Mouse (Mus musculus): ENCODE data around the gene Chchd6. TPM values are rescaled to one million over a fixed set of nuclear protein-coding genes. Genes with fewer than 3 reads are reported as not detected.
A peak's percentile ranks its signal among the peaks of the same experiment; 100 is the strongest.

Gene Chchd6
- total RNA-seq, 2 experiments from 2014 or later: 2.7 to 3.3 TPM

DNA sequence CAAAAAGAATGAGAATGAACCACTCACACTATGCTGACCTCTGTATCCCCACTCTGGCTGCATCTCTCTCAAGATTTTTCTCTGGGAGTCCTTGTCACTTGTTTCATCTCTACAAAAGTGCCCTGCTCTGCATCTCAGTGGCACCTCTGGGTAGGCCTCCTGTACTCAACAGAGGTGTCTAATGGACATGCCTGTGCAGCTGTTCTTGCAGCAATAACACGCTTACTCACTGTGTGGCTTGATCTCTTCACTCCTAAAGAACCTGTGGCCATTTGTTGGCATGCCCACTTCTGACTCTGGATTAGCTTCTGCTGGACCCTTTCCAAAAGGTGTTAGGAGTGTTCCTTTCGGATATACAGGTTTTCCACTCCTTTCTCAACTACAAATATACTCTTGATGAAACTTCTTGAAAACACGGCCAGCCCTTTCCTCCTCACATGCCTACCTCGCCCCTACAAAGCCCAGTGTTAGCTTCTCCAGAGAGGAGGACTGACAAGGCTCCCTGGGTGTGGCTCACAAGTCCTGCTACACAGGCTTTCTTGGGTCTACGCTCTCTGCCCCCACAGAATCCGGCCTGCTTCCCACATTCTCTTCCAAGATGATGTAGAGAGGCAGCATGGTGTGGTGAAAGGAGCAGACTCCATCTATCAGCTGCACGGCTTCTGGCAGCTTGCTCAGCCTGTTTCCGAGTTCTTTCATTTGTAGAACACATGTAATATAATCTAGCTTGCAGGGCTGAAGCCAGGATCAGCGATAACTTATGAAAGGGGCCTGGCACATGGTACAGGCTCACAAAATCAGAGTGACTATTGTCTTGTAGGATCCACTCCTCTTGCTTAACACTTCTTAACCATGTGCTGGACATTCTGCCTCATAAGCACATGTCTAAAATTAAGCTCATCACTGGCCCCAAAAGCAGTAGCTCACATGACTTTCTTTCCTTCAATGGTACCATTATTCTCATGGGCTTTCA lies 133.9 kb downstream of the Chchd6 start:
- intact Hi-C loops (cut with DNase I; ENCODE audit: low total_unique reads): no loop called here

DNA sequence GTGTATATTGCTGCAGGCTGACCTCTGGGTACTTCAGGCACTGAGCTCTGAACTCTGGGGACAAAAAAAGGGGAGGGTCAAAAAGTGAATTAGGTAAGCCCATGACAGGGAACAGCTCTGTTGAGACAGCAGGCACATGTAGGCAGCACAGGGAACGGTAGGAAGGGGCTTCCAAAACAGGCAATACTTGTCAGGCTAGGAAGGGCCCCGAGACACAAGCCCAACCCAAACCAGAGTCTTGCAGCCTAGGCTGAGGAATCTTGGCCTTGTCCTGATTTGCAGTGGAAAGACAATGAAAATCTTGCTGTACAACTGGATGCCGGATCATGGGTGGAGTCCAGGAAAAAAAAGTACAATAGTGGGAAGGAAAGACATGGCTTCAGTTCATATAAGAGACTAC lies 135.8 kb downstream of the Chchd6 start:
- intact Hi-C loops (cut with DNase I; ENCODE audit: low total_unique reads): no loop called here
- DNase-seq: no peak

More for the DNA sequence above, 133.9 kb downstream of the Chchd6 start:
- DNase-seq: peak; percentile 28

GRCm38 (mm10) chr6:89457601-89458000 lies 137.9 kb downstream of the Chchd6 start:
- intact Hi-C loops (cut with DNase I; ENCODE audit: low total_unique reads): no loop called here
- no peak for DNase-seq

DNA sequence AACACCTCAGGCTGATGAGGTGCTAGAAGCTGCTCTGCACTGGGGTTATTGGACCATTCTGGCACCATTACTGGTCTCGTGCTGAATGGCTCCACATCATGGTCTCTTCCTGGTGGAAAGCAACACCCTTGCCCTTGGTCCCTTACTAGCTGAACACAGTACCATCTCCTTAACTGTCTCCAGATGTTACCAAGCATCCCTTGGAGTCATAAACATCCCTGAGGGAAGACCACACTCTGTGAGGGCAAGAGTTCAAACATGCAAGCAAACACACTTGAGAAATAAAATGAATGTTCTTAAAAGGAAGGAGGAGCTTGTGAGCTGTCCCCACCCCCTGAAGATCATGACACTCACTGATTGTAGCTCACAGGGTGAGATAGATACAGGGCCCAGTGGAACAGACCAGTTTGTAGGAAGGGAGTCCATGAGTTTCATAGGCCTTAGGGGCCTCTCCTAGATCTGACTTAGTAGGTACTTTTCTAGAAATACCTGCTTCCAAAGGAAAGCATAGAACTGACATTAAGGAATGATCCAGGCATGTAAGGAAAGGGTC lies 139.0 kb downstream of the Chchd6 start:
- no peak for DNase-seq
- intact Hi-C loops (cut with DNase I; ENCODE audit: low total_unique reads): no loop called here

DNA sequence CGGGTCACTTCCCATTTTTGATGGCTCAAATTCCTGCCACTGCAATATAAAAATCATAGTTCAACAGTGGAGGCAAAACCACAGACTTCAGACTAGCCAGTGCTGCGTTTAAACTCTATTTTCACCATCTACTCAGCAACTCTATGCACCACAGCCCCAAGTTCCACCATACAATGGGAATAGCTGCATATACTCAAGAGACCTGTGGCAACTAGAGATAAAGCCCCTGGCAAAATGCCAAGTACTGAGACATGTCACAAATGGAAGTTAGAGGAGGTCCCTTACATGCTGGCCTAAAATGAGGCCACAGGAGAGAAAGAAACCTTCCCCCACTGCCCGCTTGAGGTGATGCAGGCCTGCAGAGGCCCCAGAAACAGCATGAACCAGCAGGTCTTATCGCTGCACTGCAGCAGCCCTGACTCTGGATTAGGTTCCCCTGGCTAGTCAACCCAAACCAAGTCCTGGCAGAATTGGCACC lies 139.9 kb downstream of the Chchd6 start:
- DNase-seq: no peak
- intact Hi-C loops (cut with DNase I; ENCODE audit: low total_unique reads): no loop called here

DNA sequence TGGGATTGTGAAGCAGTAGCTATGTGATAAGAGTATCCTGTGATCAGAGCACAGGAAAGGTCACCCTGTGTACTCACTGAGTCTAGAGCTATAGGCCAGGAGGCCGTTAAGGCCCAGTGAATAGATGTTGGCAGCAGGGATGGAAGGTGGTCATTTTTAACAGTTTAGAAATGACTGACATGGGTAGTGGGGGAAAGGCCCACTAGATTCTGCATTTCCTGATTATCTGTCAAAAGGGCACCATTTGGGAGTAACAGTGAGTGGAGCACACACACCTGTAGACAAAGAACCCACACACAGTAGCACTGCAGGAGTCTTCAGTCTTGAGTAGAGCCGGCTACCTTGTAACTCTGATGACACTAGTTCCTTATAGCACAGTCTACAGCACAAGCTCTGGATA lies 141.0 kb downstream of the Chchd6 start:
- DNase-seq: no peak
- intact Hi-C loops (cut with DNase I; ENCODE audit: low total_unique reads): no loop called here

GRCm38 (mm10) chr6:89452976-89453674 lies 142.3 kb downstream of the Chchd6 start:
- DNase-seq: no peak
- intact Hi-C loops (cut with DNase I; ENCODE audit: low total_unique reads): no loop called here

GRCm38 (mm10) chr6:89452356-89452755 lies 143.1 kb downstream of the Chchd6 start:
- no peak for DNase-seq
- intact Hi-C loops (cut with DNase I; ENCODE audit: low total_unique reads): no loop called here

DNA sequence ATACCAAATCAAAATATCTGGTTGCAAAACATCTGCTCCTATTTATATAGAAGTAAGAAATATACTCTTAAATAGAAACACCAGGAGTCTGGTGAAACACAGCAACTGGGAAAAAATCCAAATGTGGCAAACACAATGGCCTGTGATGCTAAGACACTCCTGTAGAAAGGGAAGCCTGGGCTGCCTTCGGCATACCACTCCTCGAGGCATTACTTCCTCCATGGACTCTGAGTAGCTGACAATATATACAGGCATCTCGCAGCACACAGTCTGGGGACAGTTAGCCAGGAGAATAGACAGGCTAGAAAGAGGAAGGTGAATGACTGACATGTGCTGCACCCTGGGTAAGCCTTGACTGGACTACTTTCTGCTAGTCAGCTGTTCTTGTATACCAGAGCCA lies 146.7 kb downstream of the Chchd6 start:
- intact Hi-C loops (cut with DNase I; ENCODE audit: low total_unique reads): no loop called here
- no peak for DNase-seq

DNA sequence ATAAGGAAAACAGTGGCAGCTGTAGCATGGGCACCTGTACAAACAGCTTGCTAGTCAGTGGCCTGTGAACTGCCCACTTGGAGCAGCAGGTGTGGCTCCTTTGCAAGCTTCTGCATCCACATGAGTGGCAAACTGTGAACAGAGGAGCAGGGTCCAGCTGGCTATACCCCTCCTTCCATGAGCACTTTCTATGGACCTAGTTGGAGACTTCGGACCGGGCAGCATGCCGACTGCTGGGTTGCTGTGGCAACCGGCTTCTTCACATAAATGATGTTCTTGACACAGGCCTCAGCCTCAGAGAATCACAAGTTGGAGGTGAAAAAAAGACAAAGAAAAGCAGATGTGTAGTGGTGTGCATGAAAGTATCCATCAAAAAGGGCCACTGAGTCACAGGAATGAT lies 154.8 kb downstream of the Chchd6 start:
- DNase-seq: no peak
- intact Hi-C loops (cut with DNase I; ENCODE audit: low total_unique reads): no loop called here

DNA sequence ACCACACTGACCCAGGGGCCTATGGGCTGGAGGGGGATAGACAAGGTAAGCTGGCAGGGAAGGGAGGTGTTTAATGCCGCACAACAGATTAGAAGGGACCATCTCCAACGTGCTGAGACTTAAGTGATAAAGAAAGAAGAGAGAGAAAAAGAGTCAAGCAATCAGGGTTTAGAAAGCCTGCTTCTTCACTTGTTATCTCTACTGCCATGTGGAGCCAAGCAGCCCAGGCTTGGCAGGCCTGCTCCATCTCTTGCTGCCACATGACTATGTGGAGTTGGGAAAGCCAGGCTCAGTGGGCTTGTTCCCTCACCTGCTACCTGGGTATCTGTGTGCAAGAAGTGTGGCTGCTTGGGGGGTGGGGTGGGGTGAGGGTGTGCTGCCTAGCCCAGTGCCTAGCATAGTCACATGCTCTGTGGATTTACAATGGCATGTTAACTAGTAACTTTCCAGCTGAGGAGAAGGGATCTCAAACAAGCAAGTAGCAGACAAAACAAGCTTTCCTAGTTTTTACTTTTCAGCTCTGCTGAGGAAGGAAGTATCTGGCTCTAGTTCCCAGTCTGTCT lies 163.5 kb downstream of the Chchd6 start:
- intact Hi-C loops (cut with DNase I; ENCODE audit: low total_unique reads): no loop called here
- DNase-seq: no peak

GRCm38 (mm10) chr6:89430749-89431148 lies 164.7 kb downstream of the Chchd6 start:
- DNase-seq: no peak
- intact Hi-C loops (cut with DNase I; ENCODE audit: low total_unique reads): no loop called here

DNA sequence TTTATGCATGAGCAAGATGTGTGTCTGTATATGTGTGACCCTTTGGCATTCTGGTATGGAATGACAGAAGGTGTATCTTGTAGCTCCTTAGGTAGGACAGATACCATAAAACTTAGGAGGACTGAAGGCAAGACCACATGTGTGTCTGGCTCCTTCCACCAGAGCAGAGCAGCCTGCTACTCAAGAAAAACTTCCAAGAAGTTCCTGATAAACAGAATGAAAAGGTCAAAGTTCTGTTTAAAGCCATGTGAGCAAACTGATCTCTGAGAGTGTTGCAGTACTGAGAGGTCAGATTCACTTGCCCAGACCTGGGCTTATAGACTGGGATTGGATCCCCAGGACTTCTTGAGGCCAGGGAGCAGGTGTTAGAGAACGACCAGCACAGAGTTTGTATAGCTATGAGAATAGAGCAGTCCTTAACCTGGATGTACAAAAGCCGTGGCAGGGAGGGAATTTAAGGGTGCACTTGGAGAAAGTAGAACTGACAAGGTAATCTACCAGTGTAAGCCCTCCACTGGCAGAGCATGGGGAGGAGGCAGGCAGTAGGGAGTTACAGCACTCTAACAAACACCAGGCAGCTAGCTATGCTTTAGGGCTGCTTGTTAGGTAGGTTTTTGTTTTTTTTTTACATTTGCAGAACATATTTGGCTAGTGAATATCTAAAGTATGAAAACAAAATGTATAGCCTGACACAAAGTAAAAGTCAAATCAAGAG lies 166.6 kb downstream of the Chchd6 start:
- DNase-seq: no peak
- intact Hi-C loops (cut with DNase I; ENCODE audit: low total_unique reads): no loop called here

DNA sequence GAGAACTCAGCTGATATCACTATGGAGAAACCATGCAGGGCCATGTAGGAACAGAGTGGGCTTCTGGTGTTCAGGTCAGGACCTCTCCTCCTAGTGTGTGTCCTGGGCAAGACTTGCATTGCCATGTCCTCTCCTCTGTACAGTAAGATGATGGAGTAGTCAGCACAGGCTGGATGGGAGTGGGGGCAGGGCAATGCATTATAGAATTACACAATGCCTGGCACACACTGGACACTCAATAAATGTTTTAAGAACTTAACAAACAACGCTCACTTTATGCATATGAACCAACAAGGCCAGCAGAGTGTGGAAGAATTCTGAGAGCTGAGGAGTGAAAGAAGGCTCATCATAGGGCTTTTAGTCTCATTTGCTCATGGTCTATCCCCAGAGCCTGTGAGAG lies 171.0 kb downstream of the Chchd6 start:
- DNase-seq: no peak
- intact Hi-C loops (cut with DNase I; ENCODE audit: low total_unique reads): no loop called here

GRCm38 (mm10) chr6:89422621-89423020 lies 172.8 kb downstream of the Chchd6 start:
- DNase-seq: no peak
- intact Hi-C loops (cut with DNase I; ENCODE audit: low total_unique reads): no loop called here

GRCm38 (mm10) chr6:89421922-89422321 lies 173.5 kb downstream of the Chchd6 start:
- DNase-seq: no peak
- intact Hi-C loops (cut with DNase I; ENCODE audit: low total_unique reads): no loop called here

DNA sequence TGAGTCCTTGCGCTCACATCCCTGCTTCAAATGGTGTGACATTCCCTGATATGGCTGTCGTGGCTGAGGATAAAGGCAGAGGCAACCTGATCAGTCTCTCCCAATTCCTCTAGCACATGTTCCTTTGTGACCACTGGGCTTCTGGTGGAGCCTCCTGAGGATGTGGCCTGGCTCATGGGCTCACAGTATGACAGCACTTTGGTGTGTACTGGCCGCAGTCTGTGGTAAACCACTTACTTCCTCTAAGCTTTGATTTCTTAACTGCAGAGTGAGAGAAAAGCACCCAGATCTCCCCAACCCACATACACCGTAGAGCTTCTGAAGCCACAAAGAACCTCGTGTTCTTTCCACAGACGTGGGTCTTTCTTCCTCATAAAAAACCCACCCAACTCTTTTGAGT lies 173.9 kb downstream of the Chchd6 start:
- no peak for DNase-seq
- intact Hi-C loops (cut with DNase I; ENCODE audit: low total_unique reads): no loop called here

- intact Hi-C loops (cut with DNase I; ENCODE audit: low total_unique reads): no loop called here
- no peak for DNase-seq
Observed at GRCm38 (mm10) chr6:89420756-89421155, 174.7 kb downstream of the Chchd6 start.

- intact Hi-C loops (cut with DNase I; ENCODE audit: low total_unique reads): no loop called here
- DNase-seq: no peak
Observed at GRCm38 (mm10) chr6:89420110-89420509, 175.3 kb downstream of the Chchd6 start.
